Mouse (Mus musculus): ENCODE measurements around the gene Mtus2.

DNA sequence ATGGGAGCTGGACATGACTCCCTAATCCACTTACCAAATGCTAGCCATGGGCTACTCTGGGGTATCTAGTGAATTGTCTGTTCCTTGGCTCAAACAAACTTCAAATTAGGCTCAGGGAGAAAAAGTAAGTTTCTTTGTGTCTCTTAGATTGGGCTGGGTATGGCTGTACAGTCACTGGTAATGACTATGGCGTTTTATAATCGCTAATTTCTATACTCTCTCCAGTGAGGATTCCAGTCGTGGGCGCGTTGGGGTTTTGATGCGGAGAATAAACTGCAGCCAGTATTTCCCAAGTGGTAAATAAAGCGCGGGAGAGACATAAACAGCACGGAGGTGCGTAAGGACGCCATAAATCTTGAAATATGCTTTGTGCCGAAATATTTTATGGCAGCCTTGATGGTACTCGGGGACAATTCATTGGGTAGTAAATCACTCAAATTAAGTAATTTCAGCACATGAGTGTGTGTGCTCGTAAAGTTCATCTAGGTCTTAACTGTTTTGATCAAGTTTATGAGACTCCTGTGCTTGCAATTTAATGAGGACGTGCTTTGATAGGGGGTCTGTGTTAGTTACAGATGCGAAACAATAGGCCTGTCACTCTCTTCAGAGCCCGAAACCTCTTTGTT lies 203.5 kb downstream of the Mtus2 start:
- TF ChIP-seq POLR2A (IDR thresholded peaks at IDR 0.05; ENCODE audit: low read depth, low read length) (no peak), CTCF (conservative IDR thresholded peaks at IDR 0.05; ENCODE audit: insufficient read depth, insufficient read length, low read depth, low read length) (no peak)
